Mouse (Mus musculus) kidney, embryonic 15.5 days (tissue): ENCODE results near the gene Igf2r. TPM values are rescaled to one million over a fixed set of nuclear protein-coding genes. Genes with fewer than 3 reads are reported as not detected.

Source experiments
- ATAC-seq: fragments of 200-750 bp; cut with Nextera tagmentation; replicated peaks from 2 replicates; pipeline ENCODE4 v1.8.0; 2017; ENCODE audit warnings: moderate TSS enrichment; ENCODE audit not compliant: low FRiP score
- H3K27ac ChIP-seq: fragments of 300-500 bp; sonication (generic); 2 replicates; pipeline ENCODE4 v1.5.1; 2015; ENCODE audit warnings: mild to moderate bottlenecking, inconsistent platforms
- H3K27me3 ChIP-seq: fragments of 300-500 bp; sonication (generic); 2 replicates; pipeline ENCODE4 v1.6.1; 2015; ENCODE audit warnings: inconsistent platforms
- H3K36me3 ChIP-seq: fragments of 300-500 bp; sonication (generic); 2 replicates; pipeline ENCODE4 v1.6.1; 2015; ENCODE audit warnings: inconsistent platforms
- H3K4me1 ChIP-seq: fragments of 300-500 bp; sonication (generic); 2 replicates; pipeline ENCODE4 v1.6.1; 2015; ENCODE audit warnings: inconsistent platforms
- H3K4me2 ChIP-seq: fragments of 300-500 bp; sonication (generic); 2 replicates; pipeline ENCODE4 v1.6.1; 2015; ENCODE audit warnings: moderate library complexity, mild to moderate bottlenecking, inconsistent platforms
- H3K4me3 ChIP-seq: fragments of 300-500 bp; sonication (generic); replicated peaks from 2 replicates; pipeline ENCODE4 v1.5.1; 2015; ENCODE audit warnings: mild to moderate bottlenecking, inconsistent platforms
- H3K9ac ChIP-seq: fragments of 300-500 bp; sonication (generic); 2 replicates; pipeline ENCODE4 v1.6.1; 2015; ENCODE audit warnings: mild to moderate bottlenecking, inconsistent platforms
- H3K9me3 ChIP-seq: fragments of 300-500 bp; sonication (generic); replicated peaks from 2 replicates; pipeline ENCODE4 v1.6.1; 2016; ENCODE audit warnings: inconsistent platforms
- WGBS: fragments of 180-500 bp; shearing (Covaris S2); methylation state at CpG from one replicate; pipeline ENCODE4 v1.1.7; 2015; ENCODE audit warnings: mixed read lengths; 5-methylcytosine and 5-hydroxymethylcytosine counted together
- polyA plus RNA-seq: library from polyadenylated mRNA; unstranded; fragments of >200 nt; fragmentation: Nextera tagmentation; extraction: Ambion mirVana; gene quantifications from 2 replicates; pipeline ENCODE4 v1.2.1, GENCODE M21; 2015

Gene Igf2r
- polyA plus RNA-seq, 1 experiment from 2014 or later: 34.6 TPM

GRCm38 (mm10) chr17:12673871-12674270 lies 95.6 kb downstream of the Igf2r start:
- Histone ChIP-seq H3K4me3 (no peak overlapping the region), H3K27me3 (no peaks in the 10 kb centered on the region), H3K9me3 (no peaks in the 10 kb centered on the region), H3K4me2 (no peak overlapping the region), H3K27ac (no peak overlapping the region), H3K4me1 (peaks cover 14% of the 10 kb centered on the region), H3K36me3 (no peaks in the 10 kb centered on the region), H3K9ac (no peak overlapping the region)
- WGBS: 52% methylated on average over 3 of the region's 3 CpGs
- ATAC-seq: no peak

- H3K27ac ChIP-seq: no peak overlapping the region
- WGBS: 76% methylated on average over 7 of the region's 7 CpGs
- peaks cover 27% of the 10 kb centered on the region for H3K4me1 ChIP-seq
- H3K9me3 ChIP-seq: no peaks in the 10 kb centered on the region
- no peak overlapping the region for H3K9ac ChIP-seq
- no peaks in the 10 kb centered on the region for H3K36me3 ChIP-seq
- ATAC-seq: no peak
- no peak overlapping the region for H3K4me2 ChIP-seq
- no peaks in the 10 kb centered on the region for H3K27me3 ChIP-seq
- no peak overlapping the region for H3K4me3 ChIP-seq
These were observed 97.1 kb downstream of the Igf2r start for GRCm38 (mm10) chr17:12672285-12672790.

GRCm38 (mm10) chr17:12671029-12671605 lies 98.3 kb downstream of the Igf2r start:
- no peak overlapping the region for H3K9ac ChIP-seq
- 81% methylated on average over 5 of the region's 5 CpGs for WGBS
- no peaks in the 10 kb centered on the region for H3K36me3 ChIP-seq
- H3K4me3 ChIP-seq: no peak overlapping the region
- H3K4me1 ChIP-seq: peaks cover 30% of the 10 kb centered on the region
- no peak for ATAC-seq
- H3K4me2 ChIP-seq: no peak overlapping the region
- peak overlapping the region; percentile 67 for H3K27ac ChIP-seq
- no peaks in the 10 kb centered on the region for H3K9me3 ChIP-seq
- no peaks in the 10 kb centered on the region for H3K27me3 ChIP-seq

GRCm38 (mm10) chr17:12669363-12669679 lies 100.1 kb downstream of the Igf2r start:
- no peaks in the 10 kb centered on the region for H3K36me3 ChIP-seq
- peak; percentile 52 for ATAC-seq
- H3K4me2 ChIP-seq: no peak overlapping the region
- H3K9ac ChIP-seq: no peak overlapping the region
- H3K4me3 ChIP-seq: no peak overlapping the region
- H3K4me1 ChIP-seq: peaks cover 27% of the 10 kb centered on the region
- no peaks in the 10 kb centered on the region for H3K9me3 ChIP-seq
- H3K27ac ChIP-seq: peak overlapping the region; percentile 84
- H3K27me3 ChIP-seq: no peaks in the 10 kb centered on the region

- Histone ChIP-seq H3K27ac (peak overlapping the region; percentile 84), H3K4me1 (peaks cover 27% of the 10 kb centered on the region), H3K4me2 (no peak overlapping the region), H3K4me3 (no peak overlapping the region), H3K36me3 (no peaks in the 10 kb centered on the region), H3K9ac (no peak overlapping the region), H3K27me3 (no peaks in the 10 kb centered on the region), H3K9me3 (no peaks in the 10 kb centered on the region)
- WGBS: 16% methylated on average over 7 of the region's 7 CpGs
- ATAC-seq: peak; percentile 70
These were observed 100.7 kb downstream of the Igf2r start for GRCm38 (mm10) chr17:12668478-12669362.

- H3K4me1 ChIP-seq: peaks cover 19% of the 10 kb centered on the region
- H3K9me3 ChIP-seq: no peaks in the 10 kb centered on the region
- H3K9ac ChIP-seq: no peak overlapping the region
- H3K36me3 ChIP-seq: no peaks in the 10 kb centered on the region
- H3K27me3 ChIP-seq: no peaks in the 10 kb centered on the region
- ATAC-seq: no peak
- no peak overlapping the region for H3K27ac ChIP-seq
- 66% methylated on average over 8 of the region's 8 CpGs for WGBS
- H3K4me3 ChIP-seq: no peak overlapping the region
- no peak overlapping the region for H3K4me2 ChIP-seq
These were observed 105.3 kb downstream of the Igf2r start for GRCm38 (mm10) chr17:12664156-12664555.

- H3K27ac ChIP-seq: no peak overlapping the region
- no peak overlapping the region for H3K4me3 ChIP-seq
- no peak overlapping the region for H3K9ac ChIP-seq
- no peaks in the 10 kb centered on the region for H3K36me3 ChIP-seq
- ATAC-seq: 0 out of 2 replicates have a peak, but pooled peaks have one; percentile 8
- no peaks in the 10 kb centered on the region for H3K27me3 ChIP-seq
- no peaks in the 10 kb centered on the region for H3K9me3 ChIP-seq
- WGBS: 66% methylated on average over 13 of the region's 13 CpGs
- no peak overlapping the region for H3K4me2 ChIP-seq
- no peaks in the 10 kb centered on the region for H3K4me1 ChIP-seq
These were observed 108.7 kb downstream of the Igf2r start for GRCm38 (mm10) chr17:12660572-12661260.

GRCm38 (mm10) chr17:12659233-12659632 lies 110.2 kb downstream of the Igf2r start:
- Histone ChIP-seq H3K4me2 (no peak overlapping the region), H3K9ac (no peak overlapping the region), H3K4me1 (no peaks in the 10 kb centered on the region), H3K9me3 (no peaks in the 10 kb centered on the region), H3K36me3 (no peaks in the 10 kb centered on the region), H3K4me3 (no peak overlapping the region), H3K27ac (no peak overlapping the region), H3K27me3 (no peaks in the 10 kb centered on the region)
- no peak for ATAC-seq
- WGBS: 91% methylated on average over 10 of the region's 10 CpGs

- Histone ChIP-seq H3K36me3 (no peaks in the 10 kb centered on the region), H3K4me1 (no peaks in the 10 kb centered on the region), H3K9me3 (no peaks in the 10 kb centered on the region), H3K4me2 (no peak overlapping the region), H3K27me3 (no peaks in the 10 kb centered on the region), H3K27ac (no peak overlapping the region), H3K4me3 (no peak overlapping the region), H3K9ac (no peak overlapping the region)
- WGBS: 73% methylated on average over 7 of the region's 7 CpGs
- ATAC-seq: no peak
These were observed 110.7 kb downstream of the Igf2r start for GRCm38 (mm10) chr17:12658784-12659183.

GRCm38 (mm10) chr17:12655826-12656225 lies 113.6 kb downstream of the Igf2r start:
- H3K9me3 ChIP-seq: no peaks in the 10 kb centered on the region
- H3K4me2 ChIP-seq: no peak overlapping the region
- H3K36me3 ChIP-seq: no peaks in the 10 kb centered on the region
- no peaks in the 10 kb centered on the region for H3K27me3 ChIP-seq
- H3K4me1 ChIP-seq: no peaks in the 10 kb centered on the region
- H3K4me3 ChIP-seq: no peak overlapping the region
- no peak for ATAC-seq
- H3K9ac ChIP-seq: no peak overlapping the region
- 67% methylated on average over 7 of the region's 7 CpGs for WGBS
- H3K27ac ChIP-seq: no peak overlapping the region

GRCm38 (mm10) chr17:12654061-12654460 lies 115.4 kb downstream of the Igf2r start:
- H3K4me1 ChIP-seq: no peaks in the 10 kb centered on the region
- H3K36me3 ChIP-seq: no peaks in the 10 kb centered on the region
- H3K27me3 ChIP-seq: no peaks in the 10 kb centered on the region
- H3K9me3 ChIP-seq: no peaks in the 10 kb centered on the region
- no peak overlapping the region for H3K27ac ChIP-seq
- ATAC-seq: no peak
- WGBS: 83% methylated on average over 3 of the region's 3 CpGs
- no peak overlapping the region for H3K4me2 ChIP-seq
- no peak overlapping the region for H3K4me3 ChIP-seq
- H3K9ac ChIP-seq: no peak overlapping the region

- Histone ChIP-seq H3K9ac (no peak overlapping the region), H3K36me3 (no peaks in the 10 kb centered on the region), H3K4me2 (no peak overlapping the region), H3K4me3 (no peak overlapping the region), H3K27me3 (no peaks in the 10 kb centered on the region), H3K4me1 (no peaks in the 10 kb centered on the region), H3K27ac (no peak overlapping the region), H3K9me3 (no peaks in the 10 kb centered on the region)
- ATAC-seq: no peak
- WGBS: 87% methylated on average over 11 of the region's 11 CpGs
These were observed 116.9 kb downstream of the Igf2r start for GRCm38 (mm10) chr17:12652604-12653003.
